Mouse (Mus musculus): ENCODE results near the gene Timmdc1.
"Not testable (repeated sequence)": the region's sequence is repeated elsewhere in the genome, so short reads cannot be mapped to it uniquely, and the experiment has no call there.

- not testable (repeated sequence) for TF ChIP-seq POLR2A (IDR thresholded peaks at IDR 0.05; ENCODE audit: borderline replicate concordance, extremely low read depth, low read depth, low read length); CTCF (IDR thresholded peaks at IDR 0.05; ENCODE audit: insufficient read depth, low read length)
Measured at GRCm38 (mm10) chr16:38477241-38477608, 45.2 kb downstream of the Timmdc1 start.

Data from lung, adult 2 months (tissue).